Mouse (Mus musculus) CH12.LX (cell line): ENCODE measurements around the gene Spryd4.

Experiments
- CTCF ChIP-seq, 2 experiments: IDR thresholded peaks in 1 of 2; conservative IDR thresholded peaks in 1 of 2; 2 replicates each; pipeline ENCODE4 v1.5.1; 2011 to 2012; ENCODE audit warnings: low read depth in 2 of 2, low read length in 2 of 2, improper control_type of control experiment in 1 of 2, inconsistent platforms in 1 of 2, mild to moderate bottlenecking in 1 of 2, moderate library complexity in 1 of 2
- ELF1 ChIP-seq: IDR thresholded peaks from 2 replicates; pipeline ENCODE4 v1.6.1; 2014; ENCODE audit warnings: low read depth, mild to moderate bottlenecking, inconsistent platforms, low read length, improper control_type of control experiment
- JUN ChIP-seq: IDR thresholded peaks from 2 replicates; pipeline ENCODE4 v1.6.1; 2011; ENCODE audit warnings: low read depth, mild to moderate bottlenecking, low read length, improper control_type of control experiment, moderate library complexity; ENCODE audit not compliant: insufficient read depth
- JUND ChIP-seq: conservative IDR thresholded peaks from 2 replicates; pipeline ENCODE4 v1.6.1; 2011; ENCODE audit warnings: low read depth, low read length, improper control_type of control experiment
- MAX ChIP-seq: IDR thresholded peaks from 2 replicates; pipeline ENCODE4 v1.6.1; 2011; ENCODE audit warnings: low read length, improper control_type of control experiment
- POLR2A ChIP-seq: IDR thresholded peaks from 2 replicates; pipeline ENCODE4 v1.6.1; 2011; ENCODE audit warnings: low read depth, mild to moderate bottlenecking, improper control_type of control experiment, low read length
- POLR2AphosphoS2 ChIP-seq: IDR thresholded peaks from 2 replicates; pipeline ENCODE4 v1.6.1; 2011; ENCODE audit warnings: low read depth, low read length, improper control_type of control experiment
- SMC3 ChIP-seq: IDR thresholded peaks from 2 replicates; pipeline ENCODE4 v1.6.1; 2011; ENCODE audit warnings: low read depth, low read length, improper control_type of control experiment
- UBTF ChIP-seq: IDR thresholded peaks from 2 replicates; pipeline ENCODE4 v1.6.1; 2012; ENCODE audit warnings: low read depth, mild to moderate bottlenecking, inconsistent platforms, low read length, improper control_type of control experiment, moderate library complexity
- USF2 ChIP-seq: conservative IDR thresholded peaks from 2 replicates; pipeline ENCODE4 v1.6.1; 2011; ENCODE audit warnings: low read depth, low read length, improper control_type of control experiment
- ZC3H11A ChIP-seq: IDR thresholded peaks from 2 replicates; pipeline ENCODE4 v1.6.1; 2012; ENCODE audit warnings: low read depth, mild to moderate bottlenecking, inconsistent platforms, low read length, improper control_type of control experiment
- ZKSCAN1 ChIP-seq: IDR thresholded peaks from 2 replicates; pipeline ENCODE4 v1.6.1; 2012; ENCODE audit warnings: low read depth, inconsistent platforms, low read length, improper control_type of control experiment, borderline replicate concordance
- ZNF384 ChIP-seq: IDR thresholded peaks from 2 replicates; pipeline ENCODE4 v1.6.1; 2012; ENCODE audit warnings: low read depth, low read length, improper control_type of control experiment, inconsistent platforms

DNA sequence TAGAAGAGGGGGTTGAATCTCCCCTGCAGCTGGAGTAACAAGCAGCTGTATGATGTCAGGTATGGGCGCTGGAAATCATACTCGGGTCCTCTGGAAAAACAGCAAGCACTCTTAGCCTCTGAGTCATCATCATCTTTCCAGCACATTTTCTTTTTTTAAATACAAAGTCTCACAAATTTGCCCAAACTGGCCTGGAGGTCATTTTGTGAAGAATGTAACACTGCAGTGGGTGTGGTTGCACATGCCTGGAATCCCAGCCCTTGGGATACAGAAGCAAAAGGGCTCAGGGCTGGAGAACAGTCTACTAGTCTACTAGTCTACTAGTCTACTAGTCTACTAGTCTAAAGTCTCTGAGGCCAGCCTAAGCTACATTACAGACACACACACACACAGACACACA lies 27.3 kb downstream of the Spryd4 start:
- TF ChIP-seq JUND (no peak), POLR2A (no peak), ELF1 (no peak), CTCF (conservative IDR thresholded peaks at IDR 0.05 in 1 of 2, IDR thresholded peaks at IDR 0.05 in 1 of 2; ENCODE audit: low read depth in 2 of 2, low read length in 2 of 2) (no peak), ZC3H11A (no peak), POLR2AphosphoS2 (no peak), UBTF (no peak), MAX (no peak), USF2 (no peak), JUN (no peak), ZKSCAN1 (no peak), SMC3 (no peak), ZNF384 (no peak)
